Mouse (Mus musculus) ES-E14 (cell line): ENCODE results near the gene Pomgnt1. TPM values are rescaled to one million over a fixed set of nuclear protein-coding genes. Genes with fewer than 3 reads are reported as not detected.
A peak's percentile ranks its signal among the peaks of the same experiment; 100 is the strongest.

ENCODE experiments used
- DNase-seq: peaks from one replicate; pipeline ENCODE4 v3.0.0-alpha.2; 2013; ENCODE audit warnings: low read depth, low spot score
- H3K27ac ChIP-seq: 2 replicates; pipeline ENCODE4 v1.5.1; 2012; ENCODE audit warnings: low read depth, mild to moderate bottlenecking, low read length, moderate library complexity, mixed read lengths; ENCODE audit not compliant: poor library complexity, insufficient read depth, severe bottlenecking
- H3K36me3 ChIP-seq: 2 replicates; pipeline ENCODE4 v1.6.1; 2012; ENCODE audit warnings: mild to moderate bottlenecking, low read length, moderate library complexity, mixed read lengths; ENCODE audit not compliant: control insufficient read depth, poor library complexity, insufficient read depth, severe bottlenecking
- H3K4me1 ChIP-seq, 2 experiments: fragments of 150-350 bp in 1 of 2; sonication (generic) in 1 of 2; 2 replicates each; pipeline ENCODE4 v1.6.1; 2012; ENCODE audit warnings: low read length in 2 of 2, mild to moderate bottlenecking in 1 of 2, mixed read lengths in 1 of 2; ENCODE audit not compliant: control insufficient read depth in 2 of 2, insufficient read depth in 2 of 2, poor library complexity in 1 of 2
- H3K4me3 ChIP-seq, 2 experiments: fragments of 150-350 bp in 1 of 2; sonication (generic) in 1 of 2; 2 replicates each; pipeline ENCODE4 v1.5.1; 2012; ENCODE audit warnings: low read length in 2 of 2, low read depth in 1 of 2, mild to moderate bottlenecking in 1 of 2, mixed read lengths in 1 of 2; ENCODE audit not compliant: insufficient read depth in 1 of 2, poor library complexity in 1 of 2, severe bottlenecking in 1 of 2
- H3K9ac ChIP-seq: 2 replicates; pipeline ENCODE4 v1.6.1; 2012; ENCODE audit warnings: low read depth, mild to moderate bottlenecking, low read length, mixed read lengths; ENCODE audit not compliant: poor library complexity, insufficient read depth, severe bottlenecking
- H3K9me3 ChIP-seq: fragments of 150-350 bp; sonication (generic); 2 replicates; pipeline ENCODE4 v1.6.1; 2012; ENCODE audit warnings: low read depth, mild to moderate bottlenecking, low read length; ENCODE audit not compliant: control insufficient read depth, insufficient read depth
- CHD2 ChIP-seq: IDR thresholded peaks from 2 replicates; pipeline ENCODE4 v1.6.1; 2014; ENCODE audit warnings: mild to moderate bottlenecking, low read depth, low read length, inconsistent platforms
- HCFC1 ChIP-seq: IDR thresholded peaks from 2 replicates; pipeline ENCODE4 v1.6.1; 2012; ENCODE audit warnings: low read length, inconsistent platforms, borderline replicate concordance; ENCODE audit not compliant: insufficient read depth
- MAFK ChIP-seq: IDR thresholded peaks from 2 replicates; pipeline ENCODE4 v1.6.1; 2014; ENCODE audit warnings: mild to moderate bottlenecking, low read depth, low read length, inconsistent platforms; ENCODE audit not compliant: insufficient read depth
- ZC3H11A ChIP-seq: IDR thresholded peaks from 2 replicates; pipeline ENCODE4 v1.6.1; 2012; ENCODE audit warnings: low read depth, mild to moderate bottlenecking, inconsistent platforms, low read length, borderline replicate concordance
- ZNF384 ChIP-seq: IDR thresholded peaks from 2 replicates; pipeline ENCODE4 v1.6.1; 2012; ENCODE audit warnings: low read depth, low read length, inconsistent platforms
- in situ Hi-C, 2 experiments: fragments of 600-800 bp; cut with MboI; formaldehyde crosslinking; loops; one replicate each; pipeline ENCODE4 v1.15.1; 2025; ENCODE audit warnings: low sequenced_read_pairs in 2 of 2, inconsistent platforms in 1 of 2; ENCODE audit not compliant: unreplicated experiment in 2 of 2
- total RNA-seq: library from RNA; depleted of rRNA; stranded (reverse); fragments of 300-350 nt; gene quantifications from 2 replicates; pipeline ENCODE4 v1.2.3, GENCODE M21; 2012

Gene Pomgnt1
- total RNA-seq, 1 experiment = 48.6 TPM

DNA sequence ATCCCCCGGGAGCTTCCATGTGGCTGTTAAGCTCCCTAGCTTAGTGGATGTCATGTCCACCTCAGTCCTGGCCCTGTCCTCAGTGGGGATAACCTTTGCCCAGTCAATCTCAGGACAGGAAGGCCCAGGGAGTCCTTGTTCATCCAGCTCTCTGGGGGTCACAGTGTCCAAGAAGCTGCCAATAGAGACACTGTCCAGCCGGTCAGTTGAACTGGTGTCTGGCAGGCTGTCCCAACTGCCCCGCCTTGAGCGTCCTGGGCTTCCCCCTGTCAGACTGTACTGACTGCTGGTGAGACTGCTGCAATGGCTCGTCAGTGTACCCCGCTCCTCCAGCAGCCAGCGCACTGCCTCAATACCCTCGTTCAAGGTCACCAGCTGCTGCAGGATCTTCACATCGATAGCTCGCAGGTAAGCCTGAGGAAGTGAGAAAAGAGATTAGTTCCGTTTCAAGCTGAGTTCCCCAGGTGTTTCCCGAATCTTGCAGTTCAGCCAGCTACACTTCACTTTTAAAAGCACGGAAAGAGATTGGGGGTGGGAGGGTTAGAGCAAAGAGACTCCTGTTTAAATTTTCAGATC is 13.9 kb downstream of the Pomgnt1 start:
- Histone ChIP-seq H3K9ac (0 out of 2 replicates have a peak overlapping the region, but pooled peaks have one; percentile 12), H3K4me3 (no peak overlapping the region), H3K9me3 (no peaks in the 10 kb centered on the region), H3K36me3 (no peaks in the 10 kb centered on the region), H3K4me1 (peaks cover 10 to 17% of the 10 kb centered on the region in 2 experiments; a peak in 3 of 4 replicates), H3K27ac (no peak overlapping the region)
- DNase-seq = no peak
- TF ChIP-seq CHD2 = no peak
- TF ChIP-seq ZNF384 = no peak
- TF ChIP-seq MAFK = no peak
- no peak for TF ChIP-seq ZC3H11A
- TF ChIP-seq HCFC1 = no peak
- in situ Hi-C loops = no loop called here

DNA sequence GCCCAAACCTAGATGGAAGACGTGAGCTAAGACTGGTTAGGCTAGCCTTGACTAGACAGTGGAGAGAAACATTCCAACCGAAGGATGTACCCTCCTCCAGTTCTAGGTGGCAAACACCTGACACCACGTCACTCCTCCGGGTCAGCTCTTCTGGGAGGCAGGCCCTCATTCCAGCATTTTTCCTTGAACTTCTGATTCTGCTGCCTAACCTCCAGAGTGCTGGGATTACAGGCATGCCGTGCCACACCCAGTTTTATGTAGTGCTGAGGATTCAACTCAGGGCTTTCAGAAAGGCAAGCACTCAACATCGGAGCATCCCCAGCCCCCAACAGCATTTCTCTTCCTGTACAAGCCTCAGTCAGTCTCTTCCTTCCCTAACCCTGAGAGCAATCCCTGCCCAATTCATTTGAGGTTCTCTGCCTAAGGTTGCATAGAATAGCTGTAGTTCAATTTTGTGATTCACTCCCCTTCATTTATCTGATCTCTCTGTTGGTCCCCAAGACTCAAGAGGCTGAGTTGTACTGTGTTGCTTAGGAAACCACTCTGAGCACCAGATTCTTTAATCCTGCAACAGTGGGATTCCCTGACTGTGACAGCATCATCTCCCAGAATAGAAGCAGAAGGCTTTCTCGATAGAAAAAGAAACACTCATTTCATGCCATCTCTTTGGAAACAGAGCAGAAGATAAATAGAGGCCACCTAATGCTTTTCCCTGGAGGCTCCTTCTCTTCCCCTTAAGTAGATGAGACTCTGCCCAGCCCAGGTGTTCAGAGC is 17.3 kb downstream of the Pomgnt1 start:
- Histone ChIP-seq H3K27ac (no peak overlapping the region), H3K4me3 (no peak overlapping the region), H3K36me3 (no peaks in the 10 kb centered on the region), H3K9me3 (no peaks in the 10 kb centered on the region), H3K9ac (no peak overlapping the region), H3K4me1 (peaks cover 10 to 20% of the 10 kb centered on the region in 2 experiments; a peak in 3 of 4 replicates)
- TF ChIP-seq ZNF384 = no peak
- TF ChIP-seq MAFK = no peak
- no peak for TF ChIP-seq CHD2
- TF ChIP-seq HCFC1 = no peak
- no peak for TF ChIP-seq ZC3H11A
- no peak for DNase-seq
- in situ Hi-C loops = no loop called here

DNA sequence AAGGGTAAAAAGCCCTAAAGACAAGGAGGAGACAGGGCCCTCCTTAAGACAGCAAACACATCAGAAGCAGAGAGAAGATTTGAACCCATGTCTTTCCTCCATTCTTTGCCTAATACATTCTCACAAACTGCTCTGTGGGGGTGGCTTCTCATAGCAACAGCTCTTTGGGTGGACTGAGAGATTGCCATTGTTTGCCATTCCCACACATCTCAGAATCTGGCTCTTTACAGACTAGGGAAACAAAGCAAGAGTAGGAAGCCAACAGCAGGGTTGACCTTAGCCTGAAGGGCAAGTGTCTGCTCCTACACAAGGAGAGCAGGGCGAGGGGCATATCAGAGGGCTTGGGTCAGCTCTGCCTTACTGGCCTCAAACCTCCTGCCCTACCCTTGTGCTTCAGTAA is 18.1 kb downstream of the Pomgnt1 start:
- in situ Hi-C loops = no loop called here
- peaks cover 10 to 20% of the 10 kb centered on the region in 2 experiments; a peak in 3 of 4 replicates for H3K4me1 ChIP-seq

DNA sequence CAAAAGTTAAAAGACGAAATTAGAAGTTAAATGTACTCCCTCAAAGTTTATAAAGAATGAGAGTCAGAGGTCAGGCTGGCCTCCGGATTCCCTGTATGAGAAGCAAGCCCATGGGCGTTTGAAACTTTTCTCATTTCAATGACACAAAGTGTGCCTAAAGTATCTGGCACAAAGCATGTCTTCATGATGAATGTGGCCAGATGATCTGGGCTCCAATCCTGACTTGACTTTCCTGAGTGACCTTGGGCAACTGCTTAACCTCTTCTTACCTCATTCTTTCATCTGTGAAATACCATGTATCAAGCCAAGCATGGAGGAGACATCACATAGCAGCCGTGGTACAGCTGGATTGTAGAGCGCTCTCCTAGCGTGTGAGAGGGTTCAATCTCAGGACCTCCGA is 18.6 kb downstream of the Pomgnt1 start:
- in situ Hi-C loops = no loop called here
- H3K4me3 ChIP-seq = no peak overlapping the region
- no peak overlapping the region for H3K27ac ChIP-seq
- no peaks in the 10 kb centered on the region for H3K9me3 ChIP-seq
- peaks cover 10 to 18% of the 10 kb centered on the region in 2 experiments; a peak in 3 of 4 replicates for H3K4me1 ChIP-seq
- no peaks in the 10 kb centered on the region for H3K36me3 ChIP-seq
- DNase-seq = no peak
- TF ChIP-seq MAFK = no peak
- no peak for TF ChIP-seq ZNF384
- no peak for TF ChIP-seq HCFC1
- TF ChIP-seq CHD2 = no peak
- TF ChIP-seq ZC3H11A = no peak
- no peak overlapping the region for H3K9ac ChIP-seq

More for the DNA sequence above, 18.1 kb downstream of the Pomgnt1 start:
- Histone ChIP-seq H3K4me3 (no peak overlapping the region), H3K27ac (no peak overlapping the region), H3K36me3 (no peaks in the 10 kb centered on the region), H3K9me3 (no peaks in the 10 kb centered on the region), H3K9ac (no peak overlapping the region)
- no peak for TF ChIP-seq ZNF384
- TF ChIP-seq HCFC1 = no peak
- no peak for TF ChIP-seq MAFK
- no peak for TF ChIP-seq ZC3H11A
- TF ChIP-seq CHD2 = no peak
- no peak for DNase-seq
